Mouse (Mus musculus): ENCODE measurements around the gene Hsf2bp.

Hsf2bp gene

GRCm38 (mm10) chr17:31908966-31909365, 127.2 kb downstream of the Hsf2bp start:
- no peak for DNase-seq (ENCODE audit: low read depth, low spot score)

- DNase-seq (ENCODE audit: low read depth, low spot score) = no peak
Observed at GRCm38 (mm10) chr17:31906441-31906840, 129.7 kb downstream of the Hsf2bp start.

- DNase-seq (ENCODE audit: low read depth, low spot score) = no peak
Observed at GRCm38 (mm10) chr17:31905791-31906211, 130.3 kb downstream of the Hsf2bp start.

GRCm38 (mm10) chr17:31905201-31905790, 130.9 kb downstream of the Hsf2bp start:
- no peak for DNase-seq (ENCODE audit: low read depth, low spot score)

GRCm38 (mm10) chr17:31904036-31904435, 132.1 kb downstream of the Hsf2bp start:
- DNase-seq (ENCODE audit: low read depth, low spot score) = no peak

GRCm38 (mm10) chr17:31902630-31903198, 133.4 kb downstream of the Hsf2bp start:
- DNase-seq (ENCODE audit: low read depth, low spot score) = peak; percentile 22

GRCm38 (mm10) chr17:31901461-31902204, 134.5 kb downstream of the Hsf2bp start:
- DNase-seq (ENCODE audit: low read depth, low spot score) = no peak

- peak; percentile 48 for DNase-seq (ENCODE audit: low read depth, low spot score)
Observed at GRCm38 (mm10) chr17:31898941-31899340, 137.2 kb downstream of the Hsf2bp start.

GRCm38 (mm10) chr17:31897186-31897793, 138.9 kb downstream of the Hsf2bp start:
- no peak for DNase-seq (ENCODE audit: low read depth, low spot score)

GRCm38 (mm10) chr17:31896751-31897150, 139.4 kb downstream of the Hsf2bp start:
- no peak for DNase-seq (ENCODE audit: low read depth, low spot score)

GRCm38 (mm10) chr17:31896311-31896710, 139.8 kb downstream of the Hsf2bp start:
- no peak for DNase-seq (ENCODE audit: low read depth, low spot score)
